Mouse (Mus musculus) spleen, adult 2 months (tissue): ENCODE measurements around the gene Nap1l1. TPM values are rescaled to one million over a fixed set of nuclear protein-coding genes. Genes with fewer than 3 reads are reported as not detected.

Source experiments
- DNase-seq, 2 experiments: peaks; one replicate each; pipeline versions ENCODE4 v3.0.0 to v3.0.0-alpha.2; 2012 to 2021; ENCODE audit warnings: low spot score in 2 of 2, low read depth in 1 of 2
- H3K27ac ChIP-seq: fragments of 200-500 bp; 2 replicates; pipeline ENCODE4 v1.5.1; 2012; ENCODE audit warnings: low read length, inconsistent platforms; ENCODE audit not compliant: insufficient read depth
- H3K27me3 ChIP-seq: fragments of 200-500 bp; 2 replicates; pipeline ENCODE4 v1.6.1; 2012; ENCODE audit warnings: mild to moderate bottlenecking, moderate library complexity, low read length, inconsistent platforms; ENCODE audit not compliant: control insufficient read depth, insufficient read depth
- H3K36me3 ChIP-seq: fragments of 200-500 bp; 2 replicates; pipeline ENCODE4 v1.6.1; 2012; ENCODE audit warnings: mild to moderate bottlenecking, low read length, inconsistent platforms; ENCODE audit not compliant: control insufficient read depth, insufficient read depth
- H3K4me1 ChIP-seq: fragments of 200-500 bp; 2 replicates; pipeline ENCODE4 v1.6.1; 2011; ENCODE audit warnings: inconsistent platforms; ENCODE audit not compliant: control insufficient read depth, insufficient read depth, insufficient read length
- H3K4me3 ChIP-seq: fragments of 200-500 bp; 2 replicates; pipeline ENCODE4 v1.5.1; 2011; ENCODE audit warnings: mild to moderate bottlenecking, inconsistent platforms; ENCODE audit not compliant: insufficient read depth, insufficient read length; ENCODE audit errors: extremely low read depth
- CTCF ChIP-seq: fragments of 200-500 bp; IDR thresholded peaks from 2 replicates; pipeline ENCODE4 v1.5.1; 2011; ENCODE audit warnings: mild to moderate bottlenecking, inconsistent platforms; ENCODE audit not compliant: insufficient read depth, insufficient read length, insufficient replicate concordance; ENCODE audit errors: extremely low read depth
- POLR2A ChIP-seq: fragments of 200-500 bp; IDR thresholded peaks from 2 replicates; pipeline ENCODE4 v1.6.1; 2011; ENCODE audit warnings: low read depth, low read length, inconsistent platforms
- WGBS: fragments of 180-500 bp; shearing (Covaris S2); methylation state at CpG from one replicate; pipeline ENCODE4 v1.1.7; 2018; 5-methylcytosine and 5-hydroxymethylcytosine counted together
- polyA plus RNA-seq: library from polyadenylated mRNA; depleted of rRNA; stranded (reverse); fragments of >200 nt; gene quantifications from 2 replicates; pipeline ENCODE4 v1.2.3, GENCODE M21; 2012; rRNA removed

The Nap1l1 gene
- polyA plus RNA-seq, 1 experiment: 10.4 TPM

- H3K4me1 ChIP-seq: peaks cover 4% of the 10 kb centered on the region; the same call in 1 of the 2 replicates
- 3% methylated on average over 9 of the region's 9 CpGs for WGBS
- no peaks in the 10 kb centered on the region for H3K27me3 ChIP-seq
- no peak for TF ChIP-seq POLR2A
- TF ChIP-seq CTCF: no peak
- DNase-seq: peak in 1 of 2 experiments; percentile 14
- no peak overlapping the region for H3K27ac ChIP-seq
- no peak overlapping the region for H3K4me3 ChIP-seq
- no peaks in the 10 kb centered on the region for H3K36me3 ChIP-seq
Observed at GRCm38 (mm10) chr10:111539724-111540324, 66.8 kb downstream of the Nap1l1 start.

DNA sequence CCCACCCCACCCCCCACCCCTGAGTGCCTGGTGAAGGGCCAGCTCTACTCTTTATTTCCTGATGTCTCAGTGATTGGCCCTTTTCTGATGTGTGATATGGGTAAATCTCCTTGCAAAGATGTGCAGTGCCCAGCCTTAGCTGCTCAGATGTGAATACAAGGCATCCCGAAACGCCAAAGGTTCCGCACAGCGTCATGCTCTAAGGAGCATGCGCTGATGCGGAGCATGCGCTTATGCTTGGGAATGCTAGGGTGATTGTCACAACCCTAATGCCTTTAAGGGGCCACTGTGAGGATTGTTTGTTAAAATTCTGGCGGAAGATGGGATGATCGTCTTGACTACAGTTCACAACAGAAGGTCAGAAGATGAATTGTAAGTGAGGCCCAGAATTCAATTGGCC is 67.7 kb downstream of the Nap1l1 start:
- 91% methylated on average over 9 of the region's 9 CpGs for WGBS
- Histone ChIP-seq H3K27ac (no peak overlapping the region), H3K4me3 (no peak overlapping the region), H3K27me3 (no peaks in the 10 kb centered on the region), H3K36me3 (no peaks in the 10 kb centered on the region), H3K4me1 (peaks cover 4% of the 10 kb centered on the region; the same call in 1 of the 2 replicates)
- DNase-seq: no peak
- TF ChIP-seq CTCF (no peak), POLR2A (no peak)

DNA sequence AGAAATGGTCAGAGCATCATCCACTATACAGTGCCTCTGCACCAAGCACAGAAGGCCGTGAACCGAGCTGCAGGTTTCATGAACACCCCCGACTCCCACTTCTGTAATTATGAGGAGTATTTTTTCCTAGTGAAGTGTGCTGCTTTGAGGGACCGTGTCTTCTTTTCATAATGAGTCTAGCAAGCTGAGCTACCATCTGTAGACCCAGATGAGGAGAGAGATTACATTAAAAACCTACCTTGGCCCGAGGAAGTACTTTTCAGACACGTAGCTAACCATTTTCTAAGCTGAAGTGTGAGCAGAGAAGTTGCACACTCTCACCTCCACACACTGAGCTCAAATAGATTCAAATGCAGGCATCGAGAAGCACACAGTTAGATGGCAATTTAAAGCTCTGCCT is 70.1 kb downstream of the Nap1l1 start:
- Histone ChIP-seq H3K4me1 (peaks cover 4% of the 10 kb centered on the region; the same call in 1 of the 2 replicates), H3K27ac (no peak overlapping the region), H3K36me3 (no peaks in the 10 kb centered on the region), H3K4me3 (no peak overlapping the region), H3K27me3 (no peaks in the 10 kb centered on the region)
- 85% methylated on average over 7 of the region's 7 CpGs for WGBS
- no peak for TF ChIP-seq CTCF
- TF ChIP-seq POLR2A: no peak
- DNase-seq: no peak

- no peak for TF ChIP-seq POLR2A
- TF ChIP-seq CTCF: no peak
- 66% methylated on average over 7 of the region's 7 CpGs for WGBS
- DNase-seq: no peak
- H3K36me3 ChIP-seq: no peaks in the 10 kb centered on the region
- no peak overlapping the region for H3K27ac ChIP-seq
- no peak overlapping the region for H3K4me3 ChIP-seq
- H3K27me3 ChIP-seq: no peaks in the 10 kb centered on the region
- H3K4me1 ChIP-seq: peaks cover 4% of the 10 kb centered on the region; the same call in 1 of the 2 replicates
Observed at GRCm38 (mm10) chr10:111543781-111544260, 70.8 kb downstream of the Nap1l1 start.

DNA sequence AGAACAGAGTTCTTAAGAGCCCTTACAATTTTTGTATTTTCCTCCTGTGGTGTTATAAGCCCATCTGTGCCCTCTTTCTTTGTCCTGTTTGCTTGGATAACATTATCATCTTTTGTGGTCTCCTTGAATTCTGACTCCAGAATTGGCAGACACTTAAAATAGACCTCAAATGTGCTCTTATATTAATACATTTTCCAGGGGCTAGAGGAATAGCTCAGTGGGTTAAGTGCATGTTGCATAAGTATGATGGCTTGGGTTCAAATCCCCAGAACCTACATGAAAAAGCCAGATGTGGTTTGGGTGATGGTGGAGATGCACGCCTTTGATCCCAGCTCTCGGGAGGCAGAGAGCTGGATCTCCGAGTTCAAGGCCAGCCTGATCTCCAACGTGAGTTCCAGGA is 71.3 kb downstream of the Nap1l1 start:
- Histone ChIP-seq H3K27ac (no peak overlapping the region), H3K27me3 (no peaks in the 10 kb centered on the region), H3K4me1 (peaks cover 4% of the 10 kb centered on the region; the same call in 1 of the 2 replicates), H3K36me3 (no peaks in the 10 kb centered on the region), H3K4me3 (no peak overlapping the region)
- DNase-seq: no peak
- TF ChIP-seq POLR2A: no peak
- TF ChIP-seq CTCF: no peak
- WGBS: 85% methylated on average over 4 of the region's 4 CpGs

- WGBS: 80% methylated on average over 4 of the region's 4 CpGs
- TF ChIP-seq CTCF (no peak), POLR2A (no peak)
- Histone ChIP-seq H3K4me3 (no peak overlapping the region), H3K4me1 (no peaks in the 10 kb centered on the region; the same call in 1 of the 2 replicates), H3K27me3 (no peaks in the 10 kb centered on the region), H3K27ac (no peak overlapping the region), H3K36me3 (no peaks in the 10 kb centered on the region)
- DNase-seq: no peak
Observed at GRCm38 (mm10) chr10:111545648-111546047, 72.6 kb downstream of the Nap1l1 start.

Other genes with a start within 250 kb of the Nap1l1 start
- 0.75 TPM in 2 replicates for gene Bbs10, start 174.5 kb upstream of the Nap1l1 start, polyA plus RNA-seq
- 5.0 and 6.0 TPM in 2 replicates for gene Phlda1, start 33.1 kb downstream of the Nap1l1 start, polyA plus RNA-seq